Mouse (Mus musculus): ENCODE measurements around the gene Sim1. TPM values are rescaled to one million over a fixed set of nuclear protein-coding genes. Genes with fewer than 3 reads are reported as not detected.

Sim1 gene
- polyA plus RNA-seq, 1 experiment: 2.5 TPM

DNA sequence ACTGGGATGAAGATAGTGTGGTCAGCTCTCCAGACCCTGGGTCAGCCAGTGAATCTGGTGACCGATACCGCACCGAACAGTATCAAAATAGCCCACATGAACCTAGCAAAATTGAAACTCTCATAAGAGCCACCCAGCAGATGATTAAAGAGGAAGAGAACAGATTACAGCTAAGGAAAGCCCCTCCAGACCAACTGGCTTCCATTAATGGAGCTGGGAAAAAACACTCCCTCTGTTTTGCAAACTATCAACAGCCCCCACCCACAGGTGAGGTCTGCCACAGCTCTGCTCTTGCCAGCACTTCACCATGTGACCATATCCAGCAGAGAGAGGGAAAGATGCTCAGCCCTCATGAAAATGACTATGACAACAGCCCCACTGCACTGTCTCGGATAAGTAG lies 89.1 kb downstream of the Sim1 start:
- DNase-seq (ENCODE audit: low read depth): no peak
- TF ChIP-seq CTCF (IDR thresholded peaks at IDR 0.05; ENCODE audit: borderline replicate concordance, extremely low read depth, insufficient read depth, insufficient read length) (no peak), POLR2A (IDR thresholded peaks at IDR 0.05; ENCODE audit: borderline replicate concordance, extremely low read depth, insufficient read depth, insufficient read length, poor library complexity, severe bottlenecking) (no peak)

DNA sequence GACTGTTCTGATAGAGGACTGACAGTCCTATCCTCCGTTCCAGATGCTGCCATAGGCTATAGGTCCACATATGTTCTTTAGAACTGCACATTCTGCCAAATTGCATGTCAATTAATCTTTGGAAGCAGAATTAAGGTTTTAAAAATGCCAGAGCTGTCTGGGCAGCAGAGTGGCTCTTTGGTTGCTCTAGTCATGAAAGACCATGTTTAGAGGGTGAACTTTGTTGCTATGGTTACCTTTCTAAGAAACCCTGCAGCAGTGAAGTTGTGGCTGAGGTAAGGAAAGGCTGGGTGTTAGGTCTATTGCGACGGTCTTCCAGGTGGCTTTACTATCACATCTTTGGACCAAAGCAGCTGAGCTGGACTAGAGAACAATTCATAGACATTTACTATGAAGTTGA lies 113.2 kb downstream of the Sim1 start:
- DNase-seq (ENCODE audit: low read depth): peak; percentile 42
- no peak for TF ChIP-seq POLR2A (IDR thresholded peaks at IDR 0.05; ENCODE audit: borderline replicate concordance, extremely low read depth, insufficient read depth, insufficient read length, poor library complexity, severe bottlenecking)
- no peak for TF ChIP-seq CTCF (IDR thresholded peaks at IDR 0.05; ENCODE audit: borderline replicate concordance, extremely low read depth, insufficient read depth, insufficient read length)

DNA sequence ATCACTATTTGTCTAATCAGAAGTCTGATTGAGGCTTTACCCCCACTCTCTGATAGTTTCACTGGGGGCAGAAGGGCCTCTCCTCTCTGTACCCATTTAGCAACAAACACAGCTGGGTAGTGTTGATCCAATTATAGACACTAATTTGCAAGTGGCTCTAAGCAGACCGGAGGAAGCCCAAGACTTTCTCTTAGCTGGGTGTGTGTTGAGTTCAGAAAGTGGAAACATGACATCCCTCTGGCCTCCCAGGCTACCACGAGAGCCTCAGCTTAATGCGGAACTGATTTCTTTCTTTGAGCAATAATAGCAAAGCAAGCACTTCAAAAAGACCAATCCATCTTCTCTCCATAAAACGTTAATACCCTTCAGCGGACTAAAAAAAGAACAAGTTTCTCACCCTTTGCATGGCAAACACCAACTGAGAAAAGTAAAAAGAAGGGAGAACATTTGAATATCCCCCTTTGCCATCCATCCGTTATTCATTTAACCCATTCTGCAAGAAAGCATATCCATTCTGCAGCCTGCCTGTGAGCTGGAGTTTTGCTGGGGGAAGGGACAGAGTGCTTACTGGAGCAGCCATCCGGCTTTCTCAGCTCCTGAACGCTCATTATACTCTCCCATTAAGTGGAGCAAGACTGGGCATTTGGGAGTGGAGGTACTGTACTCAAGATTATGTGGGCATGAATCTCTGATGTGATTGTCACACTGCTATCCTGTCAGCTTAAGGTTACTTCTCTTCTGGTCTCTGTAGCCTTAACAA lies 117.0 kb downstream of the Sim1 start:
- no peak for TF ChIP-seq POLR2A (IDR thresholded peaks at IDR 0.05; ENCODE audit: borderline replicate concordance, extremely low read depth, insufficient read depth, insufficient read length, poor library complexity, severe bottlenecking)
- no peak for TF ChIP-seq CTCF (IDR thresholded peaks at IDR 0.05; ENCODE audit: borderline replicate concordance, extremely low read depth, insufficient read depth, insufficient read length)
- peak; percentile 79 for DNase-seq (ENCODE audit: low read depth)

DNA sequence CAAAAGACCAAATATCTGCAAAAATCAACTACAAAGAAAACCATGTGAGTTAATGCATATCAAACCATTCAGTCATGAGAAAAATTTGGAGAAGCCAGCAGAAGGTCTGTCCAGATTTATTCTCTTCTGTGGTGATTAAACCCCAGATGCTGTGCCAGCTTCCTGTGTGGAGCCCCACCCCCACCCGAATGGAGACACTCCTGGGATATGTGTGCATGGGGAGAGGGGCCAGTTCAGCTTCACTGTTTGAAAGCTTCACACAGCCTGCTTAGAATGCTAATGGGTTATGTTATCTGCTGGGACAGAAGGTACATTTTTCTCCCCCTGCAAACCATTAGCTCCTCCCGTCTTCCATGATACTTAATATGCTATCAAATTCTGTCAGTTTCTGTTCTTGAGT lies 120.3 kb downstream of the Sim1 start:
- peak; percentile 85 for DNase-seq (ENCODE audit: low read depth)
- no peak for TF ChIP-seq POLR2A (IDR thresholded peaks at IDR 0.05; ENCODE audit: borderline replicate concordance, extremely low read depth, insufficient read depth, insufficient read length, poor library complexity, severe bottlenecking)
- TF ChIP-seq CTCF (IDR thresholded peaks at IDR 0.05; ENCODE audit: borderline replicate concordance, extremely low read depth, insufficient read depth, insufficient read length): no peak

DNA sequence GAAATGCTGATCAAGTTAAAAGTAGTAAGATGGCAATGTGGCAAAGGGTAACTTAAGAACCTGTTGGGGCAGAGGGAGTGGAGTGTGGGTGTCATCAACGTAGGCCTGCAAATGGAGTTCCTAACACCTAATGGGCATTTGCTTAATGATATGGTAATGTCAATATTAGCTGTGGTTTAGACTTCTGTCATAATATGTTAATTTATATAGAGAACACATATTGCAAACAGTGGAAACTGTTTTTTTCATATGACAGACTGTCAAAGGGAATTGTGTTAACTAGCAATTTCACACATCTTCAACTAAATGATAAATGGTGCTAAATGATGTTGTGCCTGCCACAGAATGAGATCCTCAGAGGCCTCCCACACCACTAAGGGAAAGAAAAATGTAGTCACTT lies 120.8 kb downstream of the Sim1 start:
- no peak for TF ChIP-seq CTCF (IDR thresholded peaks at IDR 0.05; ENCODE audit: borderline replicate concordance, extremely low read depth, insufficient read depth, insufficient read length)
- TF ChIP-seq POLR2A (IDR thresholded peaks at IDR 0.05; ENCODE audit: borderline replicate concordance, extremely low read depth, insufficient read depth, insufficient read length, poor library complexity, severe bottlenecking): no peak
- peak; percentile 65 for DNase-seq (ENCODE audit: low read depth)

DNA sequence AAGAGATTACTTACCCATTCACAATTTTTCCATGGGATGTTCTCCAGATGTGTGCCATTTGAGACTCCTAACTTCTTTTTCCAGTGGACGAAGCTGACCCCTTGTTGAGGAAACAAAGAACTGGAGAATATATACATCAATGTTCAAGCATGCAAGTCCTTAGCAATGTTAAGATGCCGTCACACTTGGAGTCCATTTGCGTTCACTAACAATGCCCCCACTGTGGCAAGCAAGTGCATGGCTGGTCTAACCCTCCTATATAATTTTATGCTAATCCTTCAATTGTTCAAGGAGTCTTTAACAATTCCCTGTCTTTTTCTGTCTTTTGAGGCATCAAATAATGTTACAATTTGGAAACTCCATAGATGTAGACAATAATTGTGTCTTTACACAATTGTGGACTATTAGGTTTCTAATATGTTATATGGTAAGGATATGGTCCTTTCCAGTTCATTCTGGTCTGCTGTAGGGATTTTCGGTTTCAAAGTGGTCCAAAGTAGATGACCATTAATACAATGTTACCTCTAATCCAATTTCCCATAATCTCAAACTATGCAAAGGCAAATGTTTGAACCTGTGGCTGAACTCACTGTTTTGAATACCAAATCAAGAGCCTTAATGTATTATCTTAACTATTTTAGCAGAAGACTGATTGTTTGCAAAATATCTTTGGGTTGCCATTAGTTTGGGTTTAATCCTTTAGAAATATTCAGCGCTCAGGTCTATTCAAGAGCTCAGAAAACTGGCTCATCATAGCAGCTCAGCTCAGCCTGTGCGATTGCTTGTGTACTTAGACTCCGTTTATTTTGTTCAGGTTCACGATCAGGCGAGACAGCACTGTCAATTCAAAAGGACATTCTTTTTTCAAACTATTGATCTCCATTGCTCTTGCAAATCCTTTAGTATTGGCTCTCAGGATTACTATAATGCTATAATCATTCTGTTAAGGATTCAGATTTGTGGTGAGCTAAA lies 129.0 kb downstream of the Sim1 start:
- TF ChIP-seq CTCF (IDR thresholded peaks at IDR 0.05; ENCODE audit: borderline replicate concordance, extremely low read depth, insufficient read depth, insufficient read length): no peak
- TF ChIP-seq POLR2A (IDR thresholded peaks at IDR 0.05; ENCODE audit: borderline replicate concordance, extremely low read depth, insufficient read depth, insufficient read length, poor library complexity, severe bottlenecking): no peak

More for the DNA sequence above, 129.0 kb downstream of the Sim1 start:
- peak; percentile 12 for DNase-seq (ENCODE audit: low read depth)
